Mouse (Mus musculus): ENCODE data around the gene C1qa. TPM values are rescaled to one million over a fixed set of nuclear protein-coding genes. Genes with fewer than 3 reads are reported as not detected.

C1qa gene
- polyA plus RNA-seq, 1 experiment from 2014 or later = 47.5 TPM

DNA sequence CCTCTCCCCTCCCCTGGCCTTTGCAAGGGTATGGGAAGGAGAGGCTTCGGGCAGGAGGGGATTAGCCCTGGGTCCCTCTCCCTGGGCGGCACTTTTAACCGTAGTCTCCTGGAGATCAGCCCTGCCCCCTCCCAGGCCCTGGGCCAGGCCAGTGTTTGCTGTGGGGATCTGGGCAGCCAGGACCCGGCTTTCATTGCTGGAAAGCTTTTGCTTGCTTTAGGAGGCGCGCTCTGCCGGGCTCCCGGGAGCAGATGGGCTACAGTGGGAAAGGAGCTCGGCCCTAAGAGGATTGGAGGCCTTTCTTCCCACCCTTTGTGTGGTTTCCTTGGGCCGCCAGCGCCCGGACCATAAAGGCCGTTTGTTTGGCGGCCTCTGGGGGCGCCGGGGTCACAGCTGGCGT lies 36.8 kb downstream of the C1qa start:
- no peak overlapping the region for H3K4me2 ChIP-seq (replicated peaks)
- ATAC-seq (ENCODE audit: insufficient number of reproducible peaks, low FRiP score, low TSS enrichment, low read depth) = no peak
- H3K9ac ChIP-seq = no peak overlapping the region

DNA sequence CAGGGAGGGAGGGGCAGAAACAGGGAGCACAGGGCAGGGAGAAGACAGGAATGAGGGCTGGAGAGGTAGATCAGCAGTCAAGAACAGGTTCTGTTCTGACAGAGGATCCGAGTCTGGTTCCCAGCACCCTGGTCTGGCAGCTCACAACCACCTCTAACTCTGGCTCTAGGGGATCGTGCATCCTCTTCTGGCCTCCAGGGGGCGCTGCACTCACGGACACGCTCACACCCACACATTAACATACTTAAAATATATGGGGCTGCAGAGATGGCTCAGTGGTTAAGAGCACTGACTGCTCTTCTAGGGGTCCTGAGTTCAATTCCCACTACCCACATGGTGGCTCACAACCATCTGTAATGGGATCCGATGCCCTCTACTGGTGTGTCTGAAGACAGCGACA lies 38.6 kb downstream of the C1qa start:
- H3K4me3 ChIP-seq (replicated peaks) = no peak overlapping the region
- H3K27ac ChIP-seq (replicated peaks) = no peak overlapping the region
- H3K9me3 ChIP-seq (replicated peaks) = no peaks in the 10 kb centered on the region
- no peaks in the 10 kb centered on the region for H3K36me3 ChIP-seq
- H3K9ac ChIP-seq = no peak overlapping the region
- no peak overlapping the region for H3K4me2 ChIP-seq (replicated peaks)
- 89% methylated on average over 7 of the region's 7 CpGs for WGBS
- peaks cover 15% of the 10 kb centered on the region for H3K4me1 ChIP-seq
- peaks cover 16% of the 10 kb centered on the region; the same call in 1 of the 2 replicates for H3K27me3 ChIP-seq
- ATAC-seq (ENCODE audit: insufficient number of reproducible peaks, low FRiP score, low TSS enrichment, low read depth) = no peak

More for the DNA sequence above, 36.8 kb downstream of the C1qa start:
- Histone ChIP-seq H3K27ac (replicated peaks) (no peak overlapping the region), H3K27me3 (peaks cover 16% of the 10 kb centered on the region; the same call in 1 of the 2 replicates), H3K36me3 (no peaks in the 10 kb centered on the region), H3K4me3 (replicated peaks) (no peak overlapping the region), H3K9me3 (replicated peaks) (no peaks in the 10 kb centered on the region), H3K4me1 (peaks cover 16% of the 10 kb centered on the region)
- 13% methylated on average over 17 of the region's 17 CpGs for WGBS

DNA sequence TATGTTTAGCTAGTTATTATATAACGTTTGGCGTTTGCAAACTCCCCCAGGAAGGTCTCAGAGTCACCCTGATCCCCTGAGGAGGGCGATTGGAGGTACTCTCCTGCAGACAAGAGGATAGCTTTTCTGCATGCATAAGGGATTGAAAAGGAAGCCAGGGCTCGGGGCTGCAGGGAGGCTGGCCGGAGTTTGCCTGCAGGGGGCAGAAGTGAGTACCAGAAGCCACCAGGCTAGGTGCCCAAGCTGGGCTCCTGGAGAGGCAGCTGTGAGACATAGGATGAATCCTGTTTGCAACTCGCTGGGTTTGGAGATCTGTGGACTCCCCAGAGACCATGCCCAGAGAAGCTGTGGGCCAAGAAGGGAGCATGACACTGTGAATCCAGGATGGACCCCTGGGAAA lies 43.5 kb downstream of the C1qa start:
- H3K4me3 ChIP-seq (replicated peaks) = no peak overlapping the region
- no peak for ATAC-seq (ENCODE audit: insufficient number of reproducible peaks, low FRiP score, low TSS enrichment, low read depth)
- H3K4me2 ChIP-seq (replicated peaks) = no peak overlapping the region
- H3K4me1 ChIP-seq = no peaks in the 10 kb centered on the region
- H3K36me3 ChIP-seq = no peaks in the 10 kb centered on the region
- H3K9me3 ChIP-seq (replicated peaks) = no peaks in the 10 kb centered on the region
- H3K27me3 ChIP-seq = peaks cover 4% of the 10 kb centered on the region; the same call in 1 of the 2 replicates
- 23% methylated on average over 6 of the region's 6 CpGs for WGBS
- H3K27ac ChIP-seq (replicated peaks) = no peak overlapping the region
- H3K9ac ChIP-seq = no peak overlapping the region

DNA sequence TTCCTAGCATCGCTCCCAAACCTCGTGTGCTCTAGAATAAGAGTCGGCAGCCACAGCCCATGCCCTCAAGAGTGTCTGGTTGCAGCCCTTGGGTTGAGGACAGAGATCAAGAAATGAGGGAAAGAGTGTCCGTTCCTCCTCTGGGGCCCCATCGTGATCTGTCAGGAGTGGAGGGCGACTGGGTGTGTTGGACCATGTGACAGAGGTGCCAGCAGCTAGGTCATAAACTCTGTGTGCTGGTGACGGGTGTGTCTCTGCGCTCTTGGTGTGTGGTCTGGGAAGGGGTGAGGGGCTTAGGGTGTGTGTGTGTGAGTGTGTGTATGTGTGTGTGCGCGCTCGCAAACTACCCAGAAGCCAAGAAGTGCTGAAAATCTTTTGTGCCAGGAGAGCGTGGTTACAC lies 45.6 kb downstream of the C1qa start:
- Histone ChIP-seq H3K9me3 (replicated peaks) (no peaks in the 10 kb centered on the region), H3K36me3 (no peaks in the 10 kb centered on the region), H3K4me3 (replicated peaks) (no peak overlapping the region), H3K9ac (no peak overlapping the region), H3K27me3 (no peaks in the 10 kb centered on the region), H3K27ac (replicated peaks) (no peak overlapping the region), H3K4me2 (replicated peaks) (no peak overlapping the region), H3K4me1 (no peaks in the 10 kb centered on the region)
- ATAC-seq (ENCODE audit: insufficient number of reproducible peaks, low FRiP score, low TSS enrichment, low read depth) = no peak
- WGBS = 71% methylated on average over 12 of the region's 12 CpGs

DNA sequence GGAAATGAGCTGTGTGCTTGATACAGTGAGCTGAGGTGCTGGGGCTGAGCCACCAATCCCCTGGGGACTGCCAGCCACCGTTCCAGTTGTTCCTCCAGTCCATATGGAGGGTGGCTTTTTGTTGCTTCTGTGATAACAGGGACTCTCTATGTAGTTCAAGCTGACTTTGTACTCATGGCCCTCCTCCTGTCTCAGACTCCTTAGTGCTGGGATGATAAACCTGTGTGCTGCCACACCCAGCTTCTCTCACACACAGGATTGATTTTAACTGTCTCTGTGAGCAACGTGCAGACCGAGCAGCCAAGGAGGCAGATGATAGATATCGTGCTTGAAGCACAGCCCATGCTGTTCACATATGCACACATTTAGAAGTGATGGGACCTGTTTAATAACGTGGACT lies 46.5 kb downstream of the C1qa start:
- Histone ChIP-seq H3K27ac (replicated peaks) (no peak overlapping the region), H3K27me3 (no peaks in the 10 kb centered on the region), H3K4me1 (no peaks in the 10 kb centered on the region), H3K4me3 (replicated peaks) (no peak overlapping the region), H3K9me3 (replicated peaks) (no peaks in the 10 kb centered on the region), H3K9ac (no peak overlapping the region), H3K36me3 (no peaks in the 10 kb centered on the region), H3K4me2 (replicated peaks) (no peak overlapping the region)
- ATAC-seq (ENCODE audit: insufficient number of reproducible peaks, low FRiP score, low TSS enrichment, low read depth) = no peak
- 57% methylated on average over 5 of the region's 5 CpGs for WGBS

DNA sequence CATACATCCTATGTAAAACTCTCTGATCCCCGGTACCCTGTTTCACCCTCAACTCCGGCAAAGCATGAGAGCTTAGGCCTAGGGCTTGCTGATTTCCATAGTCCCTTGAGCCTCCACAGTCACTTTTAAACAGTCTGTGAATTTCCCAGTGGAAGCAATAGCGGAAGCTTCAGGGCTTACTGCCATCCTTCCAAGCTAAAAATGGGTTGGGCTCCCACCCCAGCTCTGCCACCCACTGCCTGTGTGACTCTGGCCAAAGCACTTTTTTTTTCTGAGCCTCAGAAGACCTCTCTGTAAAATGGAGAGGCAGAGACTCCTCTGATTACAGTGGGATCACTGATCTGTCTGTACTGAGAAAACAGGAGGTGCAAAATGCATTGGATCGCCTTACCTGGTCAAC lies 50.0 kb downstream of the C1qa start:
- WGBS = 57% methylated on average over 4 of the region's 4 CpGs
- no peaks in the 10 kb centered on the region for H3K4me1 ChIP-seq
- H3K4me3 ChIP-seq (replicated peaks) = no peak overlapping the region
- H3K27ac ChIP-seq (replicated peaks) = no peak overlapping the region
- no peak overlapping the region for H3K4me2 ChIP-seq (replicated peaks)
- ATAC-seq (ENCODE audit: insufficient number of reproducible peaks, low FRiP score, low TSS enrichment, low read depth) = no peak
- H3K9me3 ChIP-seq (replicated peaks) = no peaks in the 10 kb centered on the region
- 0 out of 2 replicates have a peak, but pooled peaks cover 5% of the 10 kb centered on the region for H3K27me3 ChIP-seq
- no peak overlapping the region for H3K9ac ChIP-seq
- H3K36me3 ChIP-seq = no peaks in the 10 kb centered on the region

DNA sequence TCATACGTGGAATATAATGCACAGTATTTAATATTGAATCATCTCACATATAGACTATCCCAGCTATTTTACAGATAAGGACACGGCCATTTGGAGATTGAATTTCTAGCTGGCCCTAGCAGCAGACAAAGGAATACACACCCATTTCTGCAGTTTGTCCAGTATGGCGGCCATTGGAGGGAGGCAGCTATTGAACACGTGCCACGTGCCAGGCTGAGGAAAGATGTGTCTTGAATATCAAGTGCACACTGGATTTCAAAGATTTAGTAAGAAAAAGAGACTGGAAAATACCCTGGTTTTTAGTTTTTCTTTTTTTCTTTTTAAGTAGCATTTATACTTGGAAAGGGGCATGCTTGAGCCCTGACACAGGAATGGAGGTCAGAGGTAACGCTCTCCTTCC lies 51.4 kb downstream of the C1qa start:
- no peak for ATAC-seq (ENCODE audit: insufficient number of reproducible peaks, low FRiP score, low TSS enrichment, low read depth)
- Histone ChIP-seq H3K9ac (no peak overlapping the region), H3K27ac (replicated peaks) (no peak overlapping the region), H3K4me3 (replicated peaks) (no peak overlapping the region), H3K4me2 (replicated peaks) (no peak overlapping the region), H3K27me3 (0 out of 2 replicates have a peak, but pooled peaks cover 5% of the 10 kb centered on the region), H3K4me1 (no peaks in the 10 kb centered on the region), H3K9me3 (replicated peaks) (no peaks in the 10 kb centered on the region), H3K36me3 (no peaks in the 10 kb centered on the region)
- WGBS = 74% methylated on average over 6 of the region's 6 CpGs

Other genes starting within 250 kb of the C1qa start
- gene Ephb2, start 62.8 kb downstream of the C1qa start, polyA plus RNA-seq (2015; fragmentation: Nextera tagmentation; extraction: Ambion mirVana) = 12.2 and 13.1 TPM in 2 replicates
- gene C1qb, start 12.6 kb downstream of the C1qa start, polyA plus RNA-seq (2015; fragmentation: Nextera tagmentation; extraction: Ambion mirVana) = 85.7 and 86.5 TPM in 2 replicates
- gene C1qc, start 5.7 kb downstream of the C1qa start, polyA plus RNA-seq (2015; fragmentation: Nextera tagmentation; extraction: Ambion mirVana) = 44.1 and 46.0 TPM in 2 replicates
- gene Epha8, start 58.0 kb upstream of the C1qa start, polyA plus RNA-seq (2015; fragmentation: Nextera tagmentation; extraction: Ambion mirVana) = 1.1 and 2.0 TPM in 2 replicates
- 4.5 and 4.6 TPM in 2 replicates for gene Zbtb40, start 150.0 kb upstream of the C1qa start, polyA plus RNA-seq (2015; fragmentation: Nextera tagmentation; extraction: Ambion mirVana)

Data from embryonic facial prominence, embryonic 15.5 days (tissue).